Mouse (Mus musculus) Patski (cell line): Measurements from ENCODE around the gene Fsd1. TPM values are rescaled to one million over a fixed set of nuclear protein-coding genes. Genes with fewer than 3 reads are reported as not detected.

Experiments
- ATAC-seq: fragments of 100-300 bp; one replicate; pipeline ENCODE4 v1.8.0; 2021
- CTCF ChIA-PET: fragments of 350-600 bp; sonication (Branson Sonifier 250); formaldehyde crosslinking; loops from one replicate; lab custom pipeline; 2022; ENCODE audit warnings: inconsistent platforms; lab: Charles Lee
- POLR2A ChIA-PET: fragments of 350-600 bp; sonication (Branson Sonifier 250); formaldehyde crosslinking; loops from one replicate; lab custom pipeline; 2022; ENCODE audit warnings: antibody characterized with exemption, inconsistent platforms; lab: Charles Lee
- DNase-seq: peaks from one replicate; pipeline ENCODE4 v3.0.0-alpha.2; 2011; ENCODE audit warnings: low read depth, low spot score
- H3K27me3 ChIP-seq: fragments of 371-371 bp; one replicate; pipeline ENCODE4 v1.5.1; 2021
- CTCF ChIP-seq: fragments of 100-300 bp; IDR thresholded peaks from one replicate; pipeline ENCODE4 v1.5.1; 2021
- in situ Hi-C: fragments of 300-500 bp; cut with MboI; formaldehyde crosslinking; loops from 3 replicates; pipeline ENCODE4 v1.11.1; 2018; ENCODE audit warnings: low pct_unique_long_range_greater_than_20kb, mixed read lengths
- polyA plus RNA-seq: library from polyadenylated mRNA; unstranded; gene quantifications from one replicate; pipeline ENCODE4 v1.2.3, GENCODE M21; 2021

Fsd1 gene
- polyA plus RNA-seq, 1 experiment from 2014 or later: 26.2 TPM

- TF ChIP-seq CTCF: no peak
- in situ Hi-C loops: loop anchor here (10.0 to 25.0 kb wide), 2 partner anchors 52 to 305 kb away; partner anchors contain the start of gene Pot1b
- no peaks in the 10 kb centered on the region for H3K27me3 ChIP-seq
- ChIA-PET CTCF (interaction anchor here (1.3 to 8.8 kb wide), 5 partner anchors 8 to 23 kb away, joined by 3 to 72 read pairs (median 13); partner anchors contain the start of genes Chaf1a and Sh3gl1), POLR2A (interaction anchor here (1.1 to 3.0 kb wide), 5 partner anchors 8 to 68 kb away, joined by 3 to 17 read pairs (median 7); partner anchors contain the start of genes Sh3gl1 and Stap2)
- ATAC-seq: no peak
- DNase-seq: no peak
Measured at GRCm38 (mm10) chr17:56016793-56017785, 30.8 kb downstream of the Fsd1 start.

DNA sequence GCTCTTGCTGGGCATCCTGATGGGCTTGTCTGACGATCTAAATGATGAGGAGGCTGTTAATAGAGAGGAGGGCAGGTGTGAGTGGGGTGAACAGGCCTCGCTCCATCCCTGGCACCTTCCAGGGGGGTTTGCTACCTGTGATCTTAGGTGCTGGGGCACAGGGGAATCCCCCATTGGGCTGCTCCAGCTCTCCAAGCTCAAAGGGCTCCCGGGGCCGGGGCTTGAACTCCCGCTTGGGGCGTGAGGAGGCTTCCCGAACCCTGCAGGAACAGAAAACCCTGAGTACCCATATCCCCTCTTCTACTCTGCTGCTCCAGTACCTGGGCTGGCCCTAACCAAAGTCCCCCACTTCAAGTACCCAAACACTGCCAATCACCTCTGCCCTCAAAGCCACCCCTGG lies 31.5 kb downstream of the Fsd1 start:
- in situ Hi-C loops: loop anchor here (10.0 to 25.0 kb wide), 2 partner anchors 53 to 306 kb away; partner anchors contain the start of gene Pot1b
- ATAC-seq: no peak
- DNase-seq: no peak
- no peak for TF ChIP-seq CTCF
- CTCF ChIA-PET: interaction anchor here (1.1 to 8.8 kb wide), 9 partner anchors 8 to 51 kb away, joined by 3 to 72 read pairs (median 5); partner anchors contain the start of genes Chaf1a and Sh3gl1
- POLR2A ChIA-PET: interaction anchor here (0.9 to 3.0 kb wide), 5 partner anchors 9 to 67 kb away, joined by 3 to 17 read pairs (median 7); partner anchors contain the start of gene Sh3gl1
- no peaks in the 10 kb centered on the region for H3K27me3 ChIP-seq

DNA sequence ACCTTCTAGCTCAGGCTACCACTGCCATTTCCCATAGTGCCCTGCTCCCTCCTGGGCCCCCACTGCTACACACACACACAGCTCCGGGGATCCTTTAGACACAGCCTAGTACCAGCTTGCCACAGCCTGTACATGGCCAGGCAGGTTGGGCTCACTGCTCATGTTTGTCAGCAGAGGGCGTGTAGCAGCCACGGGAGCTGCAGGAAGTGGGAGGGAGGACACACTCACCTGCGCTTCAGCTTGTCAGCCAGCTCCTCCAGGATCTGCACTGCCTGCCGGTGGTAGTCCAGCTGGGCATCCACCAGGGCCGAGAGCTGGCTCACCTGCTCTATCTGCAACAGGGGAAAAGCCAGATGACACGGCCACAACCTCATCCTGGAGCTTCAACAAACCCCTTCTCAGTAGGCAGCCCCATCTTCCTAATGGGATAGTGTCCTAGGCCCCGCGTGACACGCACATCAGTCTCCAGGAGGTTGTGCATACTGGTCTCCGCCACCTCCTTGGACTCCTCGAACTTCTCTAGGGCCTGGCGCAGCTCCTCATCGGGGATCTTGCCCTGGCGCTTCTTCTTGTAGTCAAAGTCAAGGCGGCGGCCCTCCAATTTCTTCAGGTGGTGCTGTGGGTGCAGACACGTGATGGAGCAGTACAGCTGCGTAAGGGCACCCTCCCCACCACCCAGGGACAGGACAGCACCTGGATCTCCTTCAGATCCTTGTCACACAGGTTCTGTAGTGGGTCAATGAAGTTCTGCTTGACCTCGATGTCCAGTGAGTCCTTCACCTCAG lies 32.2 kb downstream of the Fsd1 start:
- TF ChIP-seq CTCF: no peak
- DNase-seq (no peak), ATAC-seq (peak; percentile 68)
- ChIA-PET POLR2A (interaction anchor here (0.9 to 3.0 kb wide), 5 partner anchors 10 to 66 kb away, joined by 3 to 17 read pairs (median 7); partner anchors contain the start of gene Sh3gl1), CTCF (interaction anchor here (1.1 to 8.8 kb wide), 9 partner anchors 9 to 52 kb away, joined by 3 to 72 read pairs (median 5); partner anchors contain the start of genes Chaf1a and Sh3gl1)
- in situ Hi-C loops: loop anchor here (10.0 to 25.0 kb wide), 2 partner anchors 54 to 306 kb away; partner anchors contain the start of gene Pot1b
- no peaks in the 10 kb centered on the region for H3K27me3 ChIP-seq

DNA sequence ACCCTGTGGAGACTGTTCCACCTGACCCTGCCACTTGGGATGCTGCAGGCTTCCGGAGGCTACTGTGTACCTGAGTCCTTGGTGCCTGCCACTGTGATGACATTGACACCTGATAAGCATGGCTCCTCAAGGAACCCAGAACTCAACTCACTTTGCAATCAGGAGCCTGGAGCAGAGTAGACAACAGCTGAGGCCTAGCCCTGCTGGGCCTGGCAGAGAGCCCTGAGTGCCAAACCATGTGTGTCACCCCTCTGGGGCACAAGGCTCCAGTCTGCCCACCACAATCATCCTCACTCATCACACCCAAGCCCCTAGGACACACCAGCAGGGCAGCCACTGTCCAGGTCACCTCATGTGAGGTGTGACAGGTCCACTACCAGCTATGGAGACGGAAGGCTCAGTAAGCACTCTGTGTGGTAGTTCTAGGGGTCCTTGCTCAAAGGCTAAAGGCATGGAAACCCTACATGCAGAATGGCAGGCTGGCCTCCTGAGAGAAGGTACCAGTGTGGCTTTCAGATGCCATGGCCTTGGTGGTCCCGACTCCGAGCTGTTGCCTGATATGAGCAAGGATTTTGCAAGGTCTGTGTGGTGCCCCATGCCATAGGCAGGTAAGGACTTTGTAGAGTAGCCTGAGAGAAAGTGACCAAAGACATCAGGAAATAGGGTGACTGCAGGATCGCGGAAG lies 34.2 kb downstream of the Fsd1 start:
- in situ Hi-C loops: loop anchor here (25.0 kb wide), 1 partner anchor 308 kb away; the partner anchor contains the start of gene Pot1b
- H3K27me3 ChIP-seq: no peaks in the 10 kb centered on the region
- ChIA-PET CTCF (interaction anchor here (1.2 to 8.8 kb wide), 4 partner anchors 10 to 16 kb away, joined by 3 to 72 read pairs (median 9); partner anchors contain the start of gene Sh3gl1), POLR2A (interaction anchor here (0.7 to 1.4 kb wide), 4 partner anchors 9 to 16 kb away, joined by 3 to 4 read pairs (median 3); partner anchors contain the start of gene Sh3gl1)
- no peak for DNase-seq
- TF ChIP-seq CTCF: no peak
- ATAC-seq: no peak

DNA sequence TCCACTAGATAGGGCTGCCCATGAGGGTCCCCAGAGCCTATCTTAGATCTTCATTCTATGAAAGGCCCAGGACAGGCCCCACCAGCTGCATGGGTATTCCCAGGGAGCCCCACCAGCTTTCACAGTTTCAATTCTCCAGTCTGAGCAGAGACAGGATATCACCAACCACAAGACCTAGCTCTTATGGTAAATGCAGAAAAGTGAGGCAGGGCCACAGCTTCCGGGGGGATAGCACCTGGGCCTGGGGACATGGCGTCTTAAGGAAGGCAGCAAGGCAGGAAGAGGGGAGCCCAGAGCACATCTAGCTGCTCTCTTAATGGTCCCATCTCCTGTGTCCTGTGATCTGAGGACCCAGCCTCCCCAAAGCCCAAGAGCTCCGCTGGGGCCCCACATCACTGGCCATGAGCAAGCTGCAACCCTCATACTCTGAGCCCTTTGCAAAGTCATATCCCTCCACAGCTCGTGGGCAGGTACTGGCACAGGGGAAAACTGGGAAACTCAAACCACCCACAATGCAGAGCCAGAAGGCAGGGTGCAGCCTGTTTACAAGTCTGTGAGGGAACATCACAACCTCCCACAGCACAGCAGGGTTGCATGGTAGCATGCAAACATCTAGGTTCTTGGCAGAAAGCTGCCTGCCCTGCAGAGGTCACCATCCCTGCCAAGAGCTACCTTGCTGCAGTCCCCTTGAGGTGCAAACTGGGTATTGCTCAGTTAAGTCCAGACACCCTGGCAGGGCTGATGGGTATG lies 35.0 kb downstream of the Fsd1 start:
- no peak for ATAC-seq
- POLR2A ChIA-PET: interaction anchor here (0.7 to 1.4 kb wide), 4 partner anchors 9 to 15 kb away, joined by 3 to 4 read pairs (median 3); partner anchors contain the start of gene Sh3gl1
- no peak for DNase-seq
- TF ChIP-seq CTCF: no peak
- no peaks in the 10 kb centered on the region for H3K27me3 ChIP-seq
- CTCF ChIA-PET: interaction anchor here (1.0 to 8.8 kb wide), 5 partner anchors 9 to 16 kb away, joined by 3 to 72 read pairs (median 8); partner anchors contain the start of gene Sh3gl1
- in situ Hi-C loops: loop anchor here (25.0 kb wide), 1 partner anchor 309 kb away; the partner anchor contains the start of gene Pot1b

DNA sequence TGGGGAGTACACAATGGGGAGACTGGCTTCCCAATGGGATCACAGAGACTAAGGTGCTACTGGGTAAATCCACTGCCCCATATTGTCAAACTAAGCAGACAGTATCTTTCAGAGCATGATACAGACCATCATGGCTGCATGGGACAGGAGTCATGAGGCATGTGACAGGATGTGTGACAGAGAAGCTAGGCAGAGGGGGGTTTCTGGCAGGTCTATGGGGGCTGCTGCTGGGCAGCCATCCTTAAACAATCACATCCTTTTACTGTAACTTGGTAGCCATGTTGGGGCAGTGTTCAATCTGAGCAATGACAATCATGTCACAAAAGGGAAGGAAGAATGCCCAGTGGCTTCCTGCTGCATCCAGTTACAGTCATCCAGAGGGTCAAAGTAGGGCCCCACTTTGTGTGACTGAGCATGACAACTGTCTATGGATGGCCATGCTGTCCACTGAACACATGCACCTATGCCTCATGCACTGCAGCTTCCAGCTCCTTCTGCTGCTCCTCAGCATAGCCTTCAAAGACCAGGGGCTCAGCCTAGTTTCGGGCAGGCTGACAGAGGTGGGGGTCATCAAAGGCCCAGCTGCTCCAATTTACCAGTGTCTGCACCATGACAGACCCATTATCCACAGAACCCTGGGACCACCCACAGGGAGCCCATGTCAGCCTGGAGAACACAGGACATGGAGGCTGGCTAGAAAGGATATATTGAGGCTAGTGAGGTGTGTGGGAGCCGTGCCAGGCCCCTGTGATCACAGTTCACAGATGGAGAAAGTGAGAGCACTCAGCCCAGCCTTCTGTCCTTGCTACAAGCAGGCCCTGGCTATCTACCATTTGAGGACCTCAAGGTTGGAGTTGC lies 36.1 kb downstream of the Fsd1 start:
- TF ChIP-seq CTCF: no peak
- H3K27me3 ChIP-seq: no peaks in the 10 kb centered on the region

DNA sequence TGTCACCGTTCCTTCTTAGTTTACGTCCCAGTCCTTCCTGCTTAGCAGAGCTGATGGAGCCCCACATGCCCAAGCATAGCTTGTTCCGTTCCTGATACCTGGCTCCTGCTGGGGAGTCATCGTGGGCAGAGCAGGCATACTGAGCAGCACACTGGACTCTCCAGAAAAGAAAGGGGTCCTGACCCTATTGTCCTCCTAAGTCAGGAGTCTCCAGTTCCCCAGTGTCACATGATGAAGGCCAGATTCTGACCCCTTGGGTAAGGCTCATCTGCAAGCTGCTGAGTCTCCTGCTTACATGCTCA lies 36.6 kb downstream of the Fsd1 start:
- in situ Hi-C loops: loop anchor here (25.0 kb wide), 1 partner anchor 311 kb away; the partner anchor contains the start of gene Pot1b
- POLR2A ChIA-PET: no interaction called here
- H3K27me3 ChIP-seq: no peaks in the 10 kb centered on the region
- TF ChIP-seq CTCF: no peak
- CTCF ChIA-PET: interaction anchor here (0.7 to 1.1 kb wide), 2 partner anchors 10 to 13 kb away, joined by 3 to 4 read pairs; partner anchors contain the start of gene Sh3gl1
- no peak for ATAC-seq
- no peak for DNase-seq

More for the DNA sequence above, 36.1 kb downstream of the Fsd1 start:
- in situ Hi-C loops: loop anchor here (25.0 kb wide), 1 partner anchor 310 kb away; the partner anchor contains the start of gene Pot1b
- no peak for ATAC-seq
- POLR2A ChIA-PET: interaction anchor here (1.2 to 1.4 kb wide), 2 partner anchors 8 to 10 kb away, joined by 3 to 4 read pairs; no protein-coding TSS in a partner anchor
- DNase-seq: no peak
- CTCF ChIA-PET: interaction anchor here (0.6 to 8.8 kb wide), 7 partner anchors 8 to 14 kb away, joined by 3 to 72 read pairs (median 3); partner anchors contain the start of gene Sh3gl1
